Comparison of ENCODE assay signal across 24 mouse cellular contexts in the genomic region with DNA sequence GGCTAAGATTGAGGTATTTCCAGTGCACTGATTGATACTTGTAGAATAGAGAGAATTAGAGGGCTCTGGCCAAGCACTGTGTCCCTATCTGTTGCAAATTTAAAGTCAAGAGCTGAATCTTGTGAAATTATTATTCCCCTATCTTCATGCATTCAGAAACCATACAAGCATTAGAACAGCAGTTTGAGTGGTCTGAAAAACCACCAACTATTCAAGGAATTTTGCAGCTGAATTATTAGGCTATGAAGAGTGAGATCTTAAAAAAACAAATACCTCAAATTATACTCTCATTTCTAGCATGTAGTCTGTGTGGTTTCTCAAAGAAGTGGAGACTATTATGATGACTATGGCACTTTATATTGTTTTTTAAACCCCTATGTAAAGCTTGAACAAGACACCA. TPM values are rescaled to one million over a fixed set of nuclear protein-coding genes. Genes with fewer than 3 reads are reported as not detected.
A peak's percentile ranks its signal among the peaks of the same experiment; 100 is the strongest.
DNase-seq lines count a peak whose midpoint lies in the region; ATAC-seq and TF ChIP-seq lines count a peak whose summit lies in the region.
"Had no signal": no experiment of that assay in that cellular context is flagged by ENCODE, and none has a peak within 500 bp of the region (broad histone marks: within the 10 kb centered on the region; RNA-seq: fewer than 3 reads in every experiment).

No protein-coding gene starts in this region.

- 0 out of 2 replicates have a peak overlapping the region, but pooled peaks have one; percentile 16 for H3K27ac ChIP-seq in layer of hippocampus, adult 2 months
- peak overlapping the region; percentile 32; the same call in 1 of the 2 replicates for H3K27ac ChIP-seq in lung, embryonic 16.5 days (ENCODE audit: low read length)
- H3K27ac ChIP-seq in midbrain, embryonic 11.5 days (ENCODE audit: low read depth, low read length), result no peak overlapping the region
- H3K27ac ChIP-seq: embryonic facial prominence, embryonic 10.5 days; embryonic facial prominence, embryonic 12.5 days; forebrain, embryonic 13.5 days; forebrain, embryonic 15.5 days had no signal

- H3K27me3 ChIP-seq in lung, embryonic 16.5 days (ENCODE audit: control insufficient read depth, insufficient read depth, low read depth, low read length), result no peaks in the 10 kb centered on the region
- no peaks in the 10 kb centered on the region for H3K27me3 ChIP-seq in midbrain, embryonic 11.5 days (ENCODE audit: control insufficient read depth, insufficient read depth, low read length)
- H3K27me3 ChIP-seq: CH12.LX; embryonic facial prominence, embryonic 12.5 days; forebrain, embryonic 13.5 days; forebrain, embryonic 15.5 days had no signal

- H3K4me2 ChIP-seq in lung, embryonic 16.5 days (ENCODE audit: low read depth, low read length), result no peak overlapping the region
- no peak overlapping the region for H3K4me2 ChIP-seq in midbrain, embryonic 11.5 days
- H3K4me2 ChIP-seq: embryonic facial prominence, embryonic 12.5 days; forebrain, embryonic 13.5 days; forebrain, embryonic 15.5 days had no signal

- TF ChIP-seq CTCF in layer of hippocampus, adult 2 months (conservative IDR thresholded peaks at IDR 0.05), result no peak

- ATAC-seq in lung, embryonic 16.5 days (ENCODE audit: low read depth), result no peak
- no peak for ATAC-seq in midbrain, embryonic 11.5 days (ENCODE audit: low FRiP score)
- ATAC-seq: activated CD4-positive, CD25-positive, alpha-beta regulatory T cell, adult 4 months; CD4-positive, CD25-positive, alpha-beta regulatory T cell, adult 4 months; forebrain, embryonic 13.5 days; forebrain, embryonic 15.5 days; forebrain, postnatal 0 days had no signal

- no peak for DNase-seq in layer of hippocampus, adult 2 months (ENCODE audit: low spot score in 2 of 2)
- DNase-seq in layer of hippocampus, postnatal 25 days (ENCODE audit: extremely low spot score in 1 of 2, low spot score in 1 of 2), result no peak
- DNase-seq in lung, postnatal 25 days (ENCODE audit: low spot score), result no peak
- DNase-seq in Muller cell, postnatal 12 days (ENCODE audit: inconsistent ontology term), result peak; percentile 52
- DNase-seq in midbrain, embryonic 11.5 days (ENCODE audit: low spot score, missing footprints), result no peak
- DNase-seq: adrenal gland, adult 8-10 months; adrenal gland, postnatal 14 days; adrenal gland, postnatal 36 days; B cell, adult 2 months; cerebellum, adult 11-12 months; cerebellum, adult 2 months; cerebellum, adult 9-10 months; cerebellum, postnatal 10 days; cerebellum, postnatal 25 days; forebrain, postnatal 0 days had no signal

- no peaks in the 10 kb centered on the region for H3K9me3 ChIP-seq in lung, embryonic 16.5 days (ENCODE audit: control insufficient read depth, low read length)
- no peaks in the 10 kb centered on the region for H3K9me3 ChIP-seq in midbrain, embryonic 11.5 days (ENCODE audit: control insufficient read depth, low read length)
- H3K9me3 ChIP-seq: embryonic facial prominence, embryonic 10.5 days; embryonic facial prominence, embryonic 12.5 days; forebrain, embryonic 13.5 days; forebrain, embryonic 15.5 days; G1E had no signal

- 0 out of 2 replicates have a peak, but pooled peaks cover 5% of the 10 kb centered on the region for H3K4me1 ChIP-seq in lung, embryonic 16.5 days (replicated peaks; ENCODE audit: control insufficient read depth, insufficient read depth, low read length)
- H3K4me1 ChIP-seq in midbrain, embryonic 11.5 days (ENCODE audit: control insufficient read depth, insufficient read depth, low read length), result no peaks in the 10 kb centered on the region
- H3K4me1 ChIP-seq: embryonic facial prominence, embryonic 10.5 days; embryonic facial prominence, embryonic 12.5 days; forebrain, embryonic 13.5 days; forebrain, embryonic 15.5 days had no signal

- H3K36me3 ChIP-seq in lung, embryonic 16.5 days (ENCODE audit: control insufficient read depth, insufficient read depth, low read length), result peaks cover 5% of the 10 kb centered on the region; the same call in 1 of the 2 replicates
- H3K36me3 ChIP-seq in midbrain, embryonic 11.5 days (ENCODE audit: control insufficient read depth, insufficient read depth, low read length), result peaks cover 4% of the 10 kb centered on the region

- no peak overlapping the region for H3K9ac ChIP-seq in lung, embryonic 16.5 days (ENCODE audit: low read length)
- no peak overlapping the region for H3K9ac ChIP-seq in midbrain, embryonic 11.5 days (ENCODE audit: low read length)
- H3K9ac ChIP-seq: embryonic facial prominence, embryonic 12.5 days; forebrain, embryonic 13.5 days; forebrain, embryonic 15.5 days; forebrain, postnatal 0 days had no signal

- no peak overlapping the region for H3K4me3 ChIP-seq in layer of hippocampus, adult 2 months
- H3K4me3 ChIP-seq in lung, embryonic 16.5 days (ENCODE audit: low read length), result no peak overlapping the region
- no peak overlapping the region for H3K4me3 ChIP-seq in midbrain, embryonic 11.5 days (ENCODE audit: low read depth, low read length)
- H3K4me3 ChIP-seq: embryonic facial prominence, embryonic 10.5 days; embryonic facial prominence, embryonic 12.5 days; forebrain, embryonic 13.5 days; forebrain, embryonic 15.5 days had no signal

RNA-seq across cellular contexts. Expression of a gene that starts 30.9 kb away (rescaled TPM):
- total RNA-seq in layer of hippocampus, adult 2 months (2021), result 10 to 100 TPM; 74.1 to 74.9 TPM
- total RNA-seq in layer of hippocampus, postnatal 25 days (2021), result 10 to 100 TPM; 61.9 to 72.7 TPM
- polyA plus RNA-seq in lung, embryonic 16.5 days (2015; fragmentation: Nextera tagmentation; extraction: Ambion mirVana), result 2.4 and 2.5 TPM in 2 replicates
- 0.34 and 0.56 TPM in 2 replicates for polyA plus RNA-seq in midbrain, embryonic 11.5 days (2014; fragmentation: Nextera tagmentation; extraction: Ambion mirVana)

RNA-seq across cellular contexts. Expression of a gene that starts 47.9 kb away (rescaled TPM):
- 10 to 100 TPM; 12.5 to 12.9 TPM for total RNA-seq in layer of hippocampus, adult 2 months (2021)
- 10 to 100 TPM; 11.5 to 12.0 TPM for total RNA-seq in layer of hippocampus, postnatal 25 days (2021)
- polyA plus RNA-seq in lung, embryonic 16.5 days (2015; fragmentation: Nextera tagmentation; extraction: Ambion mirVana), result 36.5 and 37.0 TPM in 2 replicates
- 46.3 and 52.7 TPM in 2 replicates for polyA plus RNA-seq in midbrain, embryonic 11.5 days (2014; fragmentation: Nextera tagmentation; extraction: Ambion mirVana)
